Mouse (Mus musculus) heart, postnatal 0 days (tissue): ENCODE data around the gene Pde11a. TPM values are rescaled to one million over a fixed set of nuclear protein-coding genes. Genes with fewer than 3 reads are reported as not detected.

Experiments
- ATAC-seq: fragments of 200-750 bp; cut with Nextera tagmentation; 2 replicates; pipeline ENCODE4 v1.8.0; 2017; ENCODE audit warnings: low read depth, moderate number of reproducible peaks, moderate library complexity; ENCODE audit not compliant: insufficient read depth
- DNase-seq: peaks from one replicate; pipeline ENCODE4 v3.0.0-alpha.2; 2016; ENCODE audit warnings: low spot score
- H3K27ac ChIP-seq: fragments of 300-500 bp; sonication (generic); 2 replicates; pipeline ENCODE4 v1.5.1; 2014; ENCODE audit warnings: low read depth, mild to moderate bottlenecking
- H3K27me3 ChIP-seq: fragments of 300-500 bp; sonication (generic); 2 replicates; pipeline ENCODE4 v1.6.1; 2014; ENCODE audit warnings: low read length, mixed read lengths; ENCODE audit not compliant: control insufficient read depth, insufficient read depth
- H3K36me3 ChIP-seq: fragments of 300-500 bp; sonication (generic); replicated peaks from 2 replicates; pipeline ENCODE4 v1.6.1; 2014; ENCODE audit warnings: low read length, mixed read lengths; ENCODE audit not compliant: control insufficient read depth, insufficient read depth
- H3K4me1 ChIP-seq: fragments of 300-500 bp; sonication (generic); 2 replicates; pipeline ENCODE4 v1.6.1; 2014; ENCODE audit warnings: antibody characterized with exemption; ENCODE audit not compliant: control insufficient read depth, insufficient read depth
- H3K4me2 ChIP-seq: fragments of 300-500 bp; sonication (generic); 2 replicates; pipeline ENCODE4 v1.6.1; 2014; ENCODE audit warnings: low read depth, mild to moderate bottlenecking, low read length, moderate library complexity
- H3K4me3 ChIP-seq: fragments of 300-500 bp; sonication (generic); 2 replicates; pipeline ENCODE4 v1.5.1; 2014; ENCODE audit warnings: low read depth, low read length
- H3K9ac ChIP-seq: fragments of 300-500 bp; sonication (generic); replicated peaks from 2 replicates; pipeline ENCODE4 v1.6.1; 2014; ENCODE audit warnings: low read depth, low read length, mixed read lengths
- H3K9me3 ChIP-seq: fragments of 300-500 bp; sonication (generic); replicated peaks from 2 replicates; pipeline ENCODE4 v1.6.1; 2016; ENCODE audit warnings: low read length; ENCODE audit not compliant: control insufficient read depth
- CTCF ChIP-seq: IDR thresholded peaks from 2 replicates; pipeline ENCODE4 v1.5.1; 2016; ENCODE audit warnings: antibody characterized with exemption, control low read depth, low read depth
- EP300 ChIP-seq: IDR thresholded peaks from 2 replicates; pipeline ENCODE4 v1.6.1; 2016; ENCODE audit warnings: antibody characterized with exemption, low read depth
- WGBS: fragments of 180-500 bp; shearing (Covaris S2); extraction: QIAGEN DNeasy Blood & Tissue Kit; methylation state at CpG from one replicate; pipeline ENCODE4 v1.1.7; 2014; 5-methylcytosine and 5-hydroxymethylcytosine counted together
- polyA plus RNA-seq: library from polyadenylated mRNA; unstranded; fragments of >200 nt; fragmentation: Nextera tagmentation; extraction: Ambion mirVana; gene quantifications from 2 replicates; pipeline ENCODE4 v1.2.1, GENCODE M21; 2015
- total RNA-seq: library from RNA; depleted of rRNA; stranded (reverse); fragments of >200 nt; gene quantifications from 2 replicates; pipeline ENCODE4 v1.2.3, GENCODE M21; 2014; ENCODE audit warnings: low replicate concordance

Pde11a gene
- total and polyA plus RNA-seq, 2 experiments from 2014 or later: 0.05 TPM; not detected in 1

- 57% methylated on average over 10 of the region's 10 CpGs for WGBS
Measured at GRCm38 (mm10) chr2:76042210-76042609, 296.4 kb downstream of the Pde11a start.

GRCm38 (mm10) chr2:76040116-76040515 lies 298.5 kb downstream of the Pde11a start:
- WGBS: 93% methylated on average over 7 of the region's 7 CpGs
- no peaks in the 10 kb centered on the region for H3K9me3 ChIP-seq
- DNase-seq (no peak), ATAC-seq (no peak)
- no peaks in the 10 kb centered on the region for H3K36me3 ChIP-seq
- H3K4me1 ChIP-seq: no peaks in the 10 kb centered on the region
- no peak overlapping the region for H3K4me2 ChIP-seq
- no peak overlapping the region for H3K27ac ChIP-seq
- no peak overlapping the region for H3K9ac ChIP-seq
- TF ChIP-seq CTCF (no peak), EP300 (no peak)
- no peak overlapping the region for H3K4me3 ChIP-seq
- H3K27me3 ChIP-seq: no peaks in the 10 kb centered on the region

More at GRCm38 (mm10) chr2:76042210-76042609, 296.4 kb downstream of the Pde11a start:
- no peak overlapping the region for H3K9ac ChIP-seq
- ATAC-seq (no peak), DNase-seq (no peak)
- H3K36me3 ChIP-seq: no peaks in the 10 kb centered on the region
- H3K27ac ChIP-seq: no peak overlapping the region
- no peak overlapping the region for H3K4me3 ChIP-seq
- no peak overlapping the region for H3K4me2 ChIP-seq
- no peaks in the 10 kb centered on the region for H3K27me3 ChIP-seq
- no peaks in the 10 kb centered on the region for H3K4me1 ChIP-seq
- TF ChIP-seq CTCF (no peak), EP300 (no peak)
- H3K9me3 ChIP-seq: no peaks in the 10 kb centered on the region

GRCm38 (mm10) chr2:76030080-76030479 lies 308.5 kb downstream of the Pde11a start:
- no peak for ATAC-seq
- Histone ChIP-seq H3K9me3 (no peaks in the 10 kb centered on the region), H3K27ac (no peak overlapping the region), H3K4me1 (peaks cover 10% of the 10 kb centered on the region; the same call in 1 of the 2 replicates), H3K36me3 (no peaks in the 10 kb centered on the region), H3K9ac (no peak overlapping the region), H3K27me3 (no peaks in the 10 kb centered on the region), H3K4me3 (no peak overlapping the region), H3K4me2 (no peak overlapping the region)
- TF ChIP-seq CTCF (no peak), EP300 (no peak)
- WGBS: 71% methylated on average over 8 of the region's 8 CpGs
- no peak for DNase-seq

- Histone ChIP-seq H3K27ac (no peak overlapping the region), H3K27me3 (no peaks in the 10 kb centered on the region), H3K9ac (no peak overlapping the region), H3K4me3 (0 out of 2 replicates have a peak overlapping the region, but pooled peaks have one; percentile 12), H3K4me1 (peaks cover 10% of the 10 kb centered on the region; the same call in 1 of the 2 replicates), H3K4me2 (peak overlapping the region; percentile 55), H3K9me3 (no peaks in the 10 kb centered on the region), H3K36me3 (no peaks in the 10 kb centered on the region)
- DNase-seq: peak; percentile 30
- no peak for ATAC-seq
- WGBS: 24% methylated on average over 20 of the region's 20 CpGs
- TF ChIP-seq CTCF (no peak), EP300 (no peak)
Measured at GRCm38 (mm10) chr2:76029081-76029901, 309.3 kb downstream of the Pde11a start.

GRCm38 (mm10) chr2:76016890-76017289 lies 321.7 kb downstream of the Pde11a start:
- H3K27me3 ChIP-seq: no peaks in the 10 kb centered on the region
- no peak overlapping the region for H3K27ac ChIP-seq
- DNase-seq (no peak), ATAC-seq (no peak)
- 30% methylated on average over 7 of the region's 7 CpGs for WGBS
- H3K36me3 ChIP-seq: no peaks in the 10 kb centered on the region
- TF ChIP-seq EP300: no peak
- TF ChIP-seq CTCF: no peak
- no peak overlapping the region for H3K4me2 ChIP-seq
- H3K9ac ChIP-seq: no peak overlapping the region
- no peaks in the 10 kb centered on the region for H3K9me3 ChIP-seq
- no peak overlapping the region for H3K4me3 ChIP-seq
- no peaks in the 10 kb centered on the region for H3K4me1 ChIP-seq
